Mouse (Mus musculus) CD4-positive, CD25-positive, alpha-beta regulatory T cell, adult 2 months (primary cell): ENCODE data around the gene Lrp10.

ENCODE experiments used
- DNase-seq: peaks from one replicate; pipeline ENCODE4 v3.0.0-alpha.2; 2012; ENCODE audit warnings: low read depth, low spot score

Gene Lrp10

GRCm38 (mm10) chr14:54433941-54434531, 29.9 kb upstream of the Lrp10 start:
- DNase-seq, result no peak

- no peak for DNase-seq
Measured at GRCm38 (mm10) chr14:54435194-54435918, 28.6 kb upstream of the Lrp10 start.

DNA sequence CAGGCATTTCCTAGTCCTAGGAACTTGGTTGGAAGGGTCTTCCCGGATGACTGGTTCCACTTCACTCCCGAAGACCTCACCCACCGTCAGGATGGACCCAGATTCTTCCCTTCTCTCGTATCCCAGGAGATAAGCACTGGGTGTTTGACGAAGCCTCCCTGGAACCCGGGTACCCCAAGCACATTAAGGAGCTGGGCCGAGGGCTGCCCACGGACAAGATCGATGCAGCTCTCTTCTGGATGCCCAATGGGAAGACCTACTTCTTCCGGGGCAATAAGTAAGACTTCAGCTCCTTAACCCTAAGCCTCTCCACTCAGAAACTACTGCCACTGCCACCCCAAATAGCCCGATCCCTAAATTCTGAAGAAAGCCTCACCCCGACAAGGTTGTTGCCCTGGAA, 24.8 kb upstream of the Lrp10 start:
- DNase-seq, result no peak

- DNase-seq, result no peak
Measured at GRCm38 (mm10) chr14:54439610-54440009, 24.3 kb upstream of the Lrp10 start.

GRCm38 (mm10) chr14:54440538-54440937, 23.4 kb upstream of the Lrp10 start:
- DNase-seq, result no peak

GRCm38 (mm10) chr14:54441365-54441764, 22.6 kb upstream of the Lrp10 start:
- DNase-seq, result no peak

DNA sequence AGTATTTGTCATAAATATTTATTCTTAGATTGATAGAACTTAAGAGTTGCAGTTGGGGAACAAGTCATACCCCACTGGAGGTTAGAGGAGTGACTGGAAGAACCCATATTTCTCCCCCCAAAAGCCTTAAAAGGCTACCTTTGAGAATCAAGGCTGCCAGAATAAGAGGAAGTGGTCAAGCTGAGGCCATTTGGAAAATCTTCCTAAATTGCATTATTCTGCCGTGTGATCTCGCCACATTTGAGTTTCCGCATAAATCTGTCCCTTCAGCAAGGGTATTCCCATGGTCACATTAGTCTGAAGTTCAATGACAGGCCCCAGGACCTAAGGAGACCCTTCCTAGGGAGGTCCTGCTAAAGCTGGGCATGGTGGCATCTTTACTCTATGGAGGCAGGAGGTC, 21.4 kb upstream of the Lrp10 start:
- no peak for DNase-seq

- no peak for DNase-seq
Measured at GRCm38 (mm10) chr14:54443196-54443595, 20.7 kb upstream of the Lrp10 start.

GRCm38 (mm10) chr14:54443712-54444618, 20.0 kb upstream of the Lrp10 start:
- no peak for DNase-seq

DNA sequence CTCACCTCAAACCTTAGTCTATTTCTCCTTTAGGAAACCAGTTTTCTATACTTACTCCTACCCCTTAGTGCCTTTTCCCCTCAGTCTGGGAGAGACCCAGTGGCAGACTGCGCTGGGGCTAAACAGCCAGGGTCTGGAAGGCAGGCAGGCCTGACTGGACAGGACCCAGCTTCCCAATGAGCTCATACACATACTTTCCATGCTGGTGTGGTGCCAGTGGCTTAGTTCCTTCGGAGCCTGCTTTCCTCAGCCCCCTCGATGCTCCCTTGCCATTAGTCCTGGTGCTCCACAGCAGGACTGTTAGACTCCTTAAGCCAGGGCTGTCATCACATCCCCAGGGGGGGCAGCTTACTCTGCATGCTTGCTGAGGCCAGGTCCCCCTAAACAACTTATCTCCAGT, 18.5 kb upstream of the Lrp10 start:
- DNase-seq, result no peak

DNA sequence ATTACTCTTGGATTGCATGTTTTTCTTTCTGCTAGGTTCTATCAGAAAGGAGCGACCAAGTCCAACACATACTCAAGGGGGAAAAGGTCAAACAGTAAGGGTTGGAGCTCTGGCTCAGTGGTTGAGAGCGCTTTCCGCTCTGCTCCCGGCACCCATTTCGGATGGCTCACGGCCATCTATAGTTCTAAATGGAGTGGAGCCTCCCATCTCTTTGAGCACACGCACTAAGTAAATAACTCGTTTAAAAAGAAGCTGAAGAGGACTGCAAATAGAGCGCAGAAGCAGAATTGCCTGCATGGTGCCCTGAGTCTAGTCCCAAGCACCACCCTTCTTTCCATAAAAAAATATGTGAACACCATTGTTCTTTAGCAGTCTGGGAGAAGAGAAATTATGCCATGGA, 10.4 kb upstream of the Lrp10 start:
- no peak for DNase-seq

GRCm38 (mm10) chr14:54454669-54455528, 9.0 kb upstream of the Lrp10 start:
- DNase-seq, result no peak

GRCm38 (mm10) chr14:54457907-54458569, 5.9 kb upstream of the Lrp10 start:
- no peak for DNase-seq

- no peak for DNase-seq
Measured at GRCm38 (mm10) chr14:54462146-54462545, 1.8 kb upstream of the Lrp10 start.

- DNase-seq, result no peak
Measured at GRCm38 (mm10) chr14:54463108-54463958, 604 bp upstream of the Lrp10 start.

GRCm38 (mm10) chr14:54464293-54465005, 512 bp downstream of the Lrp10 start:
- DNase-seq, result peak; percentile 87

- no peak for DNase-seq
Measured at GRCm38 (mm10) chr14:54471467-54471866, 7.5 kb downstream of the Lrp10 start.

DNA sequence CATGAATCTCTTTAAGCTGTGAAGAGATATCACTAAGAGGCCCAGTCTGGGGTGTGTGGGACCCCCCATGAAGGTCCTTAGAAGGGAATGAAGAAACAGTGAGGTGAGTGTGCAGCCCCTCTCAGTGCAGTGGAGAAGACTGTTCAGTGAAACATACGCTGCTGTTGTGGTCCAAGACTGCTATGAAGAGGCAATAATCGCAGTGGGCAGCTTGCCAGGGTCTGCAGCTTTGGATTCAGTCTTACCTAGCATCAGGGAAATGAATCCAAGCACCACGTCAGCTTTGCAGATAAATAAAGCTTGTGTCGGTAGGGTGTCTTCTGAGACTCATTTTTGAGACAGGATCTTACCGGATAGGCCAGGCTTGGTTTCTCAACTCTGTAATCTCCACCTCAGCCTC, 8.7 kb downstream of the Lrp10 start:
- no peak for DNase-seq

DNA sequence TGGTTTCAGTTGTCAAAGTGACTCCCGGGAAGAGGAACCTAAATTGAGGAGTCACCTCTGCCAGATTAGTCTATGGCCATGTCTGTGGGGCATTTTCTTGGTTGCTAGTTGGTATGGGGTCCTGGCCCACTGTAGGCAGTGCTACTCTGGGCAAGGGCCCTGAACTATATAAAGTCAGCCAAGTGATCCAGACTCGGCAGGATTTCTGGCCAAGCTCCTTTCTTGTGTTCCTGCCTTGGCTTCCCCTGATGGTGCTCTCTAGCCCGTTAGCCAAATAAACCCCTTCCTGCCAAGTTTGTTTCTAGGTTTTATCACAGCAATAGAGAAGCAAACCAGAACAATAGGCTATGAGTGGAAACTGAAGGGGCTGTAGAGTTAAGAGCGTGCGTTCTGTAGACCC, 10.8 kb downstream of the Lrp10 start:
- no peak for DNase-seq
